ENCODE assay signal across 11 mouse cellular contexts in genomic region chr9:78506002-78506721, GRCm38 (mm10). TPM values are rescaled to one million over a fixed set of nuclear protein-coding genes. Genes with fewer than 3 reads are reported as not detected.
DNase-seq lines count a peak whose midpoint lies in the region; ATAC-seq and TF ChIP-seq lines count a peak whose summit lies in the region.
"Had no signal": no experiment of that assay in that cellular context is flagged by ENCODE, and none has a peak within 500 bp of the region (broad histone marks: within the 10 kb centered on the region; RNA-seq: fewer than 3 reads in every experiment).

No protein-coding gene starts in this region.

- H3K4me2 ChIP-seq in hindbrain, embryonic 14.5 days (replicated peaks): no peak overlapping the region
- H3K4me2 ChIP-seq in midbrain, postnatal 0 days (ENCODE audit: low read depth, low read length, poor library complexity, severe bottlenecking): no peak overlapping the region
- H3K4me2 ChIP-seq: forebrain, embryonic 15.5 days; hindbrain, embryonic 12.5 days had no signal

- no peaks in the 10 kb centered on the region for H3K9me3 ChIP-seq in hindbrain, embryonic 10.5 days
- no peaks in the 10 kb centered on the region for H3K9me3 ChIP-seq in hindbrain, embryonic 14.5 days (ENCODE audit: control insufficient read depth, low read length)
- no peaks in the 10 kb centered on the region for H3K9me3 ChIP-seq in erythroblast, embryonic 14.5 days (ENCODE audit: control insufficient read depth, low read length)
- H3K9me3 ChIP-seq in midbrain, postnatal 0 days (ENCODE audit: low read length): no peaks in the 10 kb centered on the region
- H3K9me3 ChIP-seq: forebrain, embryonic 15.5 days; hindbrain, embryonic 12.5 days had no signal

- 0 out of 2 replicates have a peak overlapping the region, but pooled peaks have one; percentile 9 for H3K27ac ChIP-seq in hindbrain, embryonic 10.5 days
- no peak overlapping the region for H3K27ac ChIP-seq in hindbrain, embryonic 14.5 days
- no peak overlapping the region for H3K27ac ChIP-seq in midbrain, postnatal 0 days (ENCODE audit: low read depth, low read length)
- H3K27ac ChIP-seq: forebrain, embryonic 15.5 days; hindbrain, embryonic 12.5 days had no signal

- no peak for TF ChIP-seq CTCF in midbrain, postnatal 0 days (IDR thresholded peaks at IDR 0.05)

- no peaks in the 10 kb centered on the region for H3K27me3 ChIP-seq in hindbrain, embryonic 10.5 days (ENCODE audit: insufficient read depth, poor library complexity, severe bottlenecking)
- no peaks in the 10 kb centered on the region for H3K27me3 ChIP-seq in hindbrain, embryonic 14.5 days (ENCODE audit: control insufficient read depth, insufficient read depth, low read length)
- peaks cover 18% of the 10 kb centered on the region for H3K27me3 ChIP-seq in erythroblast, embryonic 14.5 days (ENCODE audit: control insufficient read depth)
- no peaks in the 10 kb centered on the region for H3K27me3 ChIP-seq in midbrain, postnatal 0 days (ENCODE audit: insufficient read depth, low read length)
- H3K27me3 ChIP-seq: forebrain, embryonic 15.5 days; hindbrain, embryonic 12.5 days had no signal

- no peak for ATAC-seq in hindbrain, embryonic 14.5 days (ENCODE audit: low FRiP score)
- no peak for ATAC-seq in midbrain, postnatal 0 days (ENCODE audit: low FRiP score)
- ATAC-seq: forebrain, embryonic 15.5 days had no signal

- 74% methylated on average over 11 of the region's 11 CpGs for WGBS in hindbrain, embryonic 10.5 days
- 69% methylated on average over 11 of the region's 11 CpGs for WGBS in hindbrain, embryonic 14.5 days
- WGBS in midbrain, postnatal 0 days: 71% methylated on average over 11 of the region's 11 CpGs

- no peak overlapping the region for H3K9ac ChIP-seq in hindbrain, embryonic 14.5 days
- H3K9ac ChIP-seq in midbrain, postnatal 0 days (replicated peaks; ENCODE audit: low read length, poor library complexity, severe bottlenecking): peak overlapping the region; percentile 33; the same call in 1 of the 2 replicates
- H3K9ac ChIP-seq: forebrain, embryonic 15.5 days; hindbrain, embryonic 12.5 days had no signal

- H3K4me3 ChIP-seq in hindbrain, embryonic 10.5 days: no peak overlapping the region
- no peak overlapping the region for H3K4me3 ChIP-seq in hindbrain, embryonic 14.5 days (replicated peaks; ENCODE audit: low read length)
- H3K4me3 ChIP-seq in erythroblast, embryonic 14.5 days (replicated peaks): peak overlapping the region; percentile 29
- H3K4me3 ChIP-seq in midbrain, postnatal 0 days (ENCODE audit: low read depth, low read length): no peak overlapping the region
- H3K4me3 ChIP-seq: forebrain, embryonic 15.5 days; hindbrain, embryonic 12.5 days had no signal

- no peaks in the 10 kb centered on the region for H3K36me3 ChIP-seq in hindbrain, embryonic 10.5 days
- no peaks in the 10 kb centered on the region for H3K36me3 ChIP-seq in hindbrain, embryonic 14.5 days (replicated peaks; ENCODE audit: control insufficient read depth, insufficient read depth)
- no peaks in the 10 kb centered on the region for H3K36me3 ChIP-seq in erythroblast, embryonic 14.5 days (ENCODE audit: control insufficient read depth)
- no peaks in the 10 kb centered on the region; the same call in 1 of the 2 replicates for H3K36me3 ChIP-seq in midbrain, postnatal 0 days (ENCODE audit: insufficient read depth, low read length)
- H3K36me3 ChIP-seq: forebrain, embryonic 15.5 days; hindbrain, embryonic 12.5 days had no signal

- DNase-seq in hindbrain, embryonic 10.5 days (ENCODE audit: low spot score): no peak
- DNase-seq in hindbrain, embryonic 14.5 days (ENCODE audit: low spot score): no peak
- DNase-seq in kidney, postnatal 25 days: peak; percentile 55 to 68
- no peak for DNase-seq in midbrain, postnatal 0 days (ENCODE audit: low spot score)
- no peak for DNase-seq in gastrocnemius, adult 18-20 months (ENCODE audit: low spot score)
- DNase-seq in cerebellum, adult 9-10 months: no peak
- no peak for DNase-seq in retina, postnatal 1 day
- DNase-seq: lung, postnatal 36 days had no signal

- peaks cover 31% of the 10 kb centered on the region for H3K4me1 ChIP-seq in hindbrain, embryonic 10.5 days (replicated peaks)
- peaks cover 25% of the 10 kb centered on the region for H3K4me1 ChIP-seq in hindbrain, embryonic 14.5 days (replicated peaks; ENCODE audit: control insufficient read depth, insufficient read depth, low read length)
- H3K4me1 ChIP-seq in erythroblast, embryonic 14.5 days (ENCODE audit: control insufficient read depth): peaks cover 17% of the 10 kb centered on the region
- peaks cover 16% of the 10 kb centered on the region for H3K4me1 ChIP-seq in midbrain, postnatal 0 days (ENCODE audit: insufficient read depth, low read length)

RNA-seq across cellular contexts. Expression of gene Eef1a1, which starts 17.2 kb away (rescaled TPM):
- polyA plus RNA-seq in hindbrain, embryonic 10.5 days (2016; fragmentation: Nextera tagmentation; extraction: Ambion mirVana): 3,168 and 3,706 TPM in 2 replicates
- 3,726 and 3,749 TPM in 2 replicates for polyA plus RNA-seq in hindbrain, embryonic 14.5 days (2014; fragmentation: Nextera tagmentation; extraction: Ambion mirVana)
- polyA plus RNA-seq in erythroblast, embryonic 14.5 days (2012): 47.9 and 54.8 TPM in 2 replicates
- 6,169 and 7,035 TPM in 2 replicates for total RNA-seq in midbrain, postnatal 0 days (2014; rRNA removed)
- 2,410 and 2,461 TPM in 2 replicates for polyA plus RNA-seq in midbrain, postnatal 0 days (2015; fragmentation: Nextera tagmentation; extraction: Ambion mirVana)
- 100 to 1,000 TPM; 424 to 467 TPM for total RNA-seq in gastrocnemius, adult 18-20 months (2021)

RNA-seq across cellular contexts. Expression of gene Gm17324, which starts 57.6 kb away (rescaled TPM):
- polyA plus RNA-seq in hindbrain, embryonic 10.5 days (2016; fragmentation: Nextera tagmentation; extraction: Ambion mirVana): 0.55 and 0.68 TPM in 2 replicates
- 1.4 and 2.0 TPM in 2 replicates for polyA plus RNA-seq in hindbrain, embryonic 14.5 days (2014; fragmentation: Nextera tagmentation; extraction: Ambion mirVana)
- 0.15 and 0.23 TPM in 2 replicates for polyA plus RNA-seq in erythroblast, embryonic 14.5 days (2012)
- 0.47 and 5.4 TPM in 2 replicates for total RNA-seq in midbrain, postnatal 0 days (2014; rRNA removed)
- 3.7 and 4.1 TPM in 2 replicates for polyA plus RNA-seq in midbrain, postnatal 0 days (2015; fragmentation: Nextera tagmentation; extraction: Ambion mirVana)
- total RNA-seq in gastrocnemius, adult 18-20 months (2021): not detected

RNA-seq across cellular contexts. Expression of gene Mto1, which starts 58.2 kb away (rescaled TPM):
- polyA plus RNA-seq in hindbrain, embryonic 10.5 days (2016; fragmentation: Nextera tagmentation; extraction: Ambion mirVana): 22.6 and 25.1 TPM in 2 replicates
- polyA plus RNA-seq in hindbrain, embryonic 14.5 days (2014; fragmentation: Nextera tagmentation; extraction: Ambion mirVana): 27.5 and 28.5 TPM in 2 replicates
- 0.94 and 1.1 TPM in 2 replicates for polyA plus RNA-seq in erythroblast, embryonic 14.5 days (2012)
- total RNA-seq in midbrain, postnatal 0 days (2014; rRNA removed): 27.1 and 27.5 TPM in 2 replicates
- 18.5 and 18.7 TPM in 2 replicates for polyA plus RNA-seq in midbrain, postnatal 0 days (2015; fragmentation: Nextera tagmentation; extraction: Ambion mirVana)
- 10 to 100 TPM; 18.1 to 18.3 TPM for total RNA-seq in gastrocnemius, adult 18-20 months (2021)

Comparison
In these comparisons a context has a peak if more than half of its experiments do, and no peak if none do; other contexts are left out.
1. DNase-seq: peak in kidney, postnatal 25 days (2 of 2); none in hindbrain, embryonic 10.5 days (single experiment), hindbrain, embryonic 14.5 days (single experiment), midbrain, postnatal 0 days (single experiment), gastrocnemius, adult 18-20 months (single experiment), cerebellum, adult 9-10 months (single experiment) and retina, postnatal 1 day (single experiment).
2. RNA of gene Eef1a1, which starts 17.2 kb away (polyA plus RNA-seq): 3,726 to 3,749 TPM in hindbrain, embryonic 14.5 days, 3,168 to 3,706 TPM in hindbrain, embryonic 10.5 days and 2,410 to 2,461 TPM in midbrain, postnatal 0 days; 47.9 to 54.8 TPM in erythroblast, embryonic 14.5 days; every median in the first group is over 10 times any median in the second.